Mouse (Mus musculus): Measurements from ENCODE around the gene Acbd4.
A peak's percentile ranks its signal among the peaks of the same experiment; 100 is the strongest.

Acbd4 gene

DNA sequence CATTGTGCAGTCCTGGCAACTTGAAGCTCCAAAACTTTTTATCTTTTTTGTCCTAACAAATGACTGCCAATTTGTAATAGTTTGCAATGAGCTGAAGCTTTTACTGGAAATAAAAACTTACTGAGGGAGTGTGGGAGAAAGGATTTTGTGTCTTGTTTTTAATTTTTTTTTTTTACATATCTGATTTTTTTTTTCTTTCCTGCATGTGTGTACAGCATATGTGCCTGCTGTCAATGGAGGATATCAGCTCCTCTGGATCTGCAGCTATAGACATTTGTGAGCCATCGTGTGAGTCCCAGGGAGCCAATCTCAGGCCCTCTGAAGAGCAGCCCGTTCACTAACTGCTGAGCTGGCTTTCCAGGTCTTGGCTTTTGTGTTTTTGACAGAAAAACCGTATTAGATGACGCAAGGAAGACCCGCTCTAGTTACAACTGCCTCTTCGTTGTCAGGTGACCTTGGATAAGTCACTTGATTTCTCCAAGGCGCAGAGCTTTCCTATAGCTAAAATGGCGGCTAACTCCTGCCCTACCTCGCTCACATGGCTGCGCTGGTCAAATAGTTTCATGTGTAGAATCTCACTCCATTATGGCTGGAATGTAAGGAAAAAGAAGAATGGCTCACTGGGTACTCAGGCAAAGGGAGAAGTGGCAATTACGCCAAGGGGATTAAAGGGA is 12.9 kb downstream of the Acbd4 start:
- DNase-seq (ENCODE audit: low spot score), result no peak

DNA sequence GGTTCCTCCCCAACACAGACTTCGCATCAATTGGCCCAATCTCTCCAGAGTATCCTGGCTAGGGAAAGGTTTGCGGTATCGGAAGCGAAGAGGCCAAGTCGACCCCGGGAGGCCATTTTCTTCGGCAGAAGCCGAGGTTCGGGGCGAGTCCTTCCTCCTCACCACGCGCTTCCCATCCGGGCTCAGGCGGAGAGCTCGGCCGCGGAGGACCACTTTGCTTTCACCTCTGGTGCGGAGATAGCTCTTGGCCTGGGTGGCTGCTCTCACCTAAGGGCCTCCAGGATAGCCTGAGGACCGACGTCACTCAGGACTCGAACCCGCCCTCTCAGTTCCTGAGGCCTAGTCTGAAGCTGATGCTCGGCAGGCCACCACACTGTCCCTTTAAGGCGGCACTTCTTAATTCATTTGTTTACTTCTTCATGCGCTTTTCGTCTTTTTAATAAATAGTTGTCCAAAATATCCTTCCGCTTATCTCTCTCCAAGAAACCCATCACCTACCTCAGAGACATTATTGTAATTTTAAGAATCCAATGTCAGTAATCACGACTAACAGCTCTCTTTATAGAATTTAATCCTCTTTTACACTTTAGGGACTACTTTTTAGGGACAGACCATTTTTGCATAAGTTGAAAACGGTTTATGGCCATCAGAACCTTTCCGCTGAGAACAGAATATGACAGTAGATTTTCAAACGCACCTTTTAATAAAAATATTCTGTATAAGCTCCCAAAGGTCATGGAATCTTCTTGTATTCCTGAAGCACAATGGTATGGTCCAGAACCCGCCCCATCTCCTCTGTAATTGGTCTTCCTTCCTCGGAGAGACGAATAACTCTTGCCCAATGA is 13.9 kb downstream of the Acbd4 start:
- DNase-seq (ENCODE audit: low spot score), result peak; percentile 92

DNA sequence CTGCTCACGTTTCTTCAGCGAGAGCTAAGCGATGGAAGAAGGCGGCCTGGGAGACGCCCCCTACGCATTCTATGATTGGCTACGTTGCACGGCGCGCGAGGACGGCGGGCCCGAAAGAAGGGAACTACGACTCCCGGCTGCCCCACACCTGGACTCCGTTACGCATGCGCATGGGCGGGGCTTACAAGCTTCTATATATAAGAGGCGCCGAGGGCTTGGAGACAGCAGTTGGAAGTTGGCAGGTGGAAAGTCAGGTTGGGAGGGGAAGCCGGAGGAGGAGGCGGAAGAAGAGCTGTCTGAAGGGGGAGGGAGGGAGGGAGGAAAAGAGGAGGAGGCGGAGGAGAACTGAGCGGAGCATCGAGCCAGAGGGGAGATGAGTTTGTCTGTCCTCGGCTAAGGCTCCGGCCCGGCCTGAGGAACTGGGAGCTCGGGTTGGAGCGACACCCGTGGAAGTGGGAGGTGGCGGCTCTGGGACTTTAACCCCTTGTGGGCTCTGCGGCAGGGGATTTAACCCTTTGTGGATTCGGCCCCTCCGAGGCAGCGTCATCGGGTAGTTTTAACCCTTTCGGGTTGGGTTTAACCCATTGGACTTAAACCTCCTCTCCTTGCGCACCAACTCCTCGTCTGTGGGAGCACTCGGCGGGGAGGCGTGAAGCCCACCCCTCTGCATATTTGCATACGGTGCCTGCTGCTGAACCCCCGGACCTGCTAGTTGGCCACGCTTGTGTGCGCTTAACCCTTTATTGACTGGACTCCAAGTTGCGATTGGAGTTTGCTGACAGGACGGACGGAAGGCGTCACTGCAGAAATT is 14.7 kb downstream of the Acbd4 start, which contains the start of gene Hexim1:
Gene Hexim1, plus strand, starts transcription at position 224 of the 811 bp plus-strand sequence.
- DNase-seq (ENCODE audit: low spot score), result peak; percentile 100

DNA sequence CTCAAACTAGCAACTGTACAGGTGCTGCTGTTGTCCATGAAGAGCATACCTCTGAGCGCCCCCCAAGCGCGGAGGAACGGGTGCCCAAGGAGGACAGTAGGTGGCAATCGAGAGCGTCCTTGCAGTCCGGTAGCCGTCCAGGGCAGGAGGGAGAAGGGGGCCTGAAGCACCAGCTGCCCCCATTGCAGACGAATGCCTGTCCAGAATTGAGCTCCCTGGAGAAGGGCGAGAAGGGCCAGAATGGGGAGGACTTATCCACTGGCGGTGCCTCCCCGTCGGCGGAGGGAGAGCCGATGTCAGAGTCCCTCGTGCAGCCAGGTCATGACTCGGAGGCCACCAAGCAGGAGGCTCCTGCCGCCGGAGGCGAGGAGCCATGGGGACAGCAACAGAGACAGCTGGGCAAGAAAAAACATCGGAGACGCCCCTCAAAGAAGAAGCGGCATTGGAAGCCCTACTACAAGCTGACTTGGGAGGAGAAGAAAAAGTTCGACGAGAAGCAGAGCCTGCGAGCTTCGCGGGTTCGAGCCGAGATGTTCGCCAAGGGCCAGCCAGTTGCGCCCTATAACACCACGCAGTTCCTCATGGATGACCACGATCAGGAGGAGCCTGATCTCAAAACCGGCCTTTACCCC is 15.6 kb downstream of the Acbd4 start:
- peak; percentile 80 for DNase-seq (ENCODE audit: low spot score)

DNA sequence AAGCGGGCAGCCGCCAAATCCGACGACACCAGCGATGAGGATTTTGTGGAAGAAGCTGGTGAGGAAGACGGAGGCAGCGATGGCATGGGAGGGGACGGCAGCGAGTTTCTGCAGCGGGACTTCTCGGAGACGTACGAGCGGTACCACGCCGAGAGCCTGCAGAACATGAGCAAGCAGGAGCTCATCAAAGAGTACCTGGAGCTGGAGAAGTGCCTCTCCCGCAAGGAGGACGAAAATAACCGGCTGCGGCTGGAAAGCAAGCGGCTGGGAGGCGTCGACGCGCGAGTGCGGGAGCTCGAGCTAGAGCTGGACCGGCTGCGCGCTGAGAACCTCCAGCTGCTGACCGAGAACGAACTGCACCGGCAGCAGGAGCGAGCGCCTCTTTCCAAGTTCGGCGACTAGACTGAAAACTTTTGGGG is 16.1 kb downstream of the Acbd4 start:
- no peak for DNase-seq (ENCODE audit: low spot score)

DNA sequence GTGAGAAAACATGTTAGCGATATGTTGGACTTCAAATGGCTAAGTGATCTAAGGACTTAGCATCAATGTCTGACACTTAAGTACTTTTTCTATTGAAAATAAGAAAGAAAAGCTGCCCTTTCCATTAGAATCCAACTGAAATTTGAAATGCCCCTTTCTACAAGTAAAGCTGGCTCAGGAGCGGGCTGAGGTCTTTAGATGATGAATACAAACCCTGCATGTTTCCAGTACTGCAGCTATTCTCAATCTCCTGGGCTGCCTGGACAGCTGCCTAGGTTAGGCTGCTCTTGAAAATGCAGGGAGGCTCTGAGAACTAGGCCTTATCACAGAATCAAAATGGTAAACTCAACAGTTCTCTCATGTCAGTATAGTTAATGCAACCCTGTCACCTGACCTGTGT is 17.4 kb downstream of the Acbd4 start:
- DNase-seq (ENCODE audit: low spot score), result no peak

DNA sequence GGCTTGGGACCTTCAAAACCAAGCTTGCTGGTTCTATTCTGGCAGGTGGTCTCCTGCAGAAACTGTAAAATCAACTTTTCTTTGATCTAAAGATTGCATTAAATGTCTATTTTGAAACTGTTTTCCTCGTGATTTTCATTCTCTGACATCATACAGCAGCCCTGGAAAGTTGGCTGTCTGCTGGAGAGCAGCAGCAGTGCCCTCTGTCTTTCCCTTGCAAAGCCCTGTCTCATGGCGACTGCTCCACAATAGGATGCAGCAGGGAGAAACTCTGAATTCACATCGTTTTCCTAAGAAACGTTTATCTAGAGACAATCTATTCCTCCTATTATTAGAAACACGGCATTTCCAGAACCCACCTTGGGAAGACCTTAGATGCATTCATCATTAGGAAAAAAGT is 18.1 kb downstream of the Acbd4 start:
- DNase-seq (ENCODE audit: low spot score), result no peak

DNA sequence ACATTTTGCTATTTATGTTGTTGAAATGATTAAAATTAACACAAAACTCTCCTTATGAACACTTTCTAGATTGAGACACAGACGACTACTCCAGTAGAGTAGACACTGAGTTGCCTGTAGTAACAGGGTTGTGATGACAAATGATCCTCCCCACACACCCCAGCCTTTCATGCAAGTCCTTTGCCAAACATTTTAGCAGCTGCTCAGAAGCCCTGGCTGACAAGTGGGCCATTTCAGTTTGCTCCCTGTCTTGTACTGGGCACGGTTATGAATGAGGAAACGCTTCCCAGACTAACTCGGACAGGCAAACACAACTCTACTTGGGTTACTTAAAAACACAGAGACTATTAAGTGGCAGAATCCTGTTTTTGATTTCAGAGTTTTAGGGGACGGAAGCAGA is 18.8 kb downstream of the Acbd4 start:
- no peak for DNase-seq (ENCODE audit: low spot score)

- no peak for DNase-seq (ENCODE audit: low spot score)
Measured at GRCm38 (mm10) chr11:103131701-103132575, 30.5 kb downstream of the Acbd4 start, which contains the start of gene Hexim2. Gene Hexim2, plus strand, starts transcription at chr11:103132429.

DNA sequence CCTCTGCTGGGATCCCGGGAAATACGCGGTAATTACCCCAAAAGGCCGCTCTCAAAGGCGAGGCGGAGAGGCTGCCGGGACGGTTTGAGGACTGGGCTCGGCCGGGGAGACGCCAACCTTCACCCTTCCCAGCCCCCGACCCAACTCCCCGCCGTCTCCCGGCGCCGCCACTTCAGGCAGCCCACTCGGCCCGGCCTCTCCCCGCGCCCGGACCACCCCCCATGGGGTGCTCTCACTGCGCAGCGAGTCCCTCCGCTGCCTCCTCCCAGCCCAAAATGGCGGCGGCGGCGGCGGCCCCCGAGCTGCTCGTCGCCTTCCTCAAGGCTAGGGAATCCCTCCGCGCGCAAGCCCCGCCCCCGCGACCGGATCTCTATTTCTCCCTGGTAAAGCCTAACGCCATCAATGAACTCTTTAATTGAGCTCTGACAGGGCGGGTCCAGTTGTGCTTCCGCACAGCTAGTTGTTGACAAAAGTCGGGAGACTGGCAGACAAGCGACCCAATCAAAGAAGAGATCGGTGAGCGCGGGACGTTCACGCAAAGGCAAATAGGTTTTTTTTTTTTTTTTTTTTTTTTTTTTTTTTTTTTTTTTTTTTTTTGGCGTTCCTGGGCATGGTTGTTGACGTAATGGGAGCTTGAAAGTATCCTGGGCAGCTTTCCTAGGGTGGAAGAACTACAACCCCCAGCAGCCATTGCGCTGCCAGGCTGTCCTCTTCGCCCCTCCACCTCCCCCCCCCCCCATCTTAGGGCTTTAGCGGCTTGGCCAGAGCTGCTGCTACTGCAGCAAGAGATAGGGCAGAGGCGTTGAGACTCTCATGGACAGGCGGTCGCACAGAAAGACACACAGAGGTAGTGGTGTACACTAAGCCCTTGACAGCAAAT is 31.3 kb downstream of the Acbd4 start:
- peak; percentile 100 for DNase-seq (ENCODE audit: low spot score)

DNA sequence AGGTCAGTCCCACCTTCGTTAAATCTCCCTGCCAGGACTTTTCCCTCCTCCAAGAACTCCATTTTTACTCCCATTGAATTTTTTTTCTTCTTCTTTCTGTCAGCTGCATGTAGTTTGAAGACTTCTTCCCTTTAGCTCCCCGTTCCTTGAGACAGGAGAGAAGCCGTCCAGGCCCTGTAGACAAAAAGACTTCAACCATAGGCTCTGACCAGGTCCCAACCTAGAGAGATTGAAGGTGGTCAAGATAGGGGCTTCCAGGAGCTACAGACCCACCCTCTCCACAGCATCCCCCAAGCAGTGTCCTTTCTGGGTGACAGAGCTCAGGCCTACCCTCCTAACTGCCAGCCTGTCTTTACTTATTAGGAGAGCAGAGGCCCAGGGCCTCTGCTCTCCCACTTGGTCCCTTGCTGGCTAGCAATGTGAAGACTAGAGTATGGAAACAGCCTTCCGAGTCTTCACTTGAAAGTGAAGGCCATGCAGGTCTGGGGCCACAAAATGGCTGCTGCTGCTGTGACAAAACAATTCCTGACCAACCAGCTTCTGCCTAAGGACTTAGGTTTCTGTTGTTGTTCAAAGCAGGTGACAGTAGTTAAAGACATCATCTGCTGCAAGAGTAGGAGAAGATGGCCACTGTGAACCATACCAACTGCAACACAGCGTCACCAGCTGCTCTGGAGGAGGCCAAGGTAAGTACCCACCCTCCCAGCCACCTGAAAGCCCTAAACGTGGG is 32.1 kb downstream of the Acbd4 start:
- DNase-seq (ENCODE audit: low spot score), result no peak

- DNase-seq (ENCODE audit: low spot score), result no peak
Measured at GRCm38 (mm10) chr11:103134221-103134620, 32.7 kb downstream of the Acbd4 start.

GRCm38 (mm10) chr11:103136039-103136577 is 34.6 kb downstream of the Acbd4 start:
- DNase-seq (ENCODE audit: low spot score), result no peak

GRCm38 (mm10) chr11:103139951-103140762 is 38.7 kb downstream of the Acbd4 start:
- no peak for DNase-seq (ENCODE audit: low spot score)

- DNase-seq (ENCODE audit: low spot score), result peak; percentile 46
Measured at GRCm38 (mm10) chr11:103140763-103141100, 39.2 kb downstream of the Acbd4 start.

DNA sequence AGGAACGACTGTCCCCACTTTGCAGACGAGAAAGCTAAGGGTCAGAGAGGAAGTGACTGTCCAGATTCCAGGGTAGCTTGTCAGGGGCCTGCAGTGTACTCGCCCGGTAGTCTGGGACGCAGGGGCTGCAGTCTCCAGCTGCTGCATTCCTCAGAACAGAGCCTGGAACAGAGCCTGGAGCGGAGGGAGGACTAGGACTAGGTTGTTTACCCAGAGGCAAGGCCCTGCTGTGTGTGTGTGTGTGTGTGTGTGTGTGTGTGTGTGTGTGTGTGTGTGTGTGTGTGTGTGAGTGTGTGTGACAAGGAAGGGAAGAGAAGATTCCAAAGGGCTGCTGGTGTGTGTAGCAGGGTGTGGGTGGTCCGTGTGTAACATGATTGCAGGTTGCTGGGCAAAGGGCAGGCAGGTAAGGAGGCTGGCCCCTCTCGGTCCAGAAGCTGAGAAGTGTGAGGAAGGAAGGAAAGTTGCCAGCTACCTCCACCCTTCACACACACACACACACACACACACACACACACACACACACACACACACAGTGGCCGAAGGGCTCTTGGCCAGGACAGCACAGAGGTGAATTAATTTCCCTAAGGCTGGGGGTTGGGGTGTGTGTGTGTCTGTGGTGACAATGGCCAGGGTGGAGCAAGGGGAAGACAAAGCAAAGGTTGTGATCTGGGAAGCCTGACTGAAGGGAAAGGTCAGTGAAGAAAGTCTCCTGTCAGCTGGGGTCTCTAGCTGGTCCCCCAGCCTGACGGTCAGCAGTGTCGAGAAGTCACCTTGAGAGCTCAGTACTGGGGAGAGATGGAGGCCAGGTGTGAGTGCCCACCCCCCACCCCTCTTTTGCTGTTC is 39.8 kb downstream of the Acbd4 start:
- DNase-seq (ENCODE audit: low spot score), result peak; percentile 72

- DNase-seq (ENCODE audit: low spot score), result no peak
Measured at GRCm38 (mm10) chr11:103141944-103142255, 40.4 kb downstream of the Acbd4 start.

Measured in lung, postnatal 25 days (tissue).